Mouse (Mus musculus): ENCODE results near the gene Cilp.

Cilp gene

GRCm38 (mm10) chr9:65293580-65293972, 28.6 kb downstream of the Cilp start:
- DNase-seq (ENCODE audit: low read depth, low spot score) = no peak

GRCm38 (mm10) chr9:65293973-65294715, 29.2 kb downstream of the Cilp start, which contains the start of gene Clpx:
TSS of gene Clpx (plus strand) at chr9:65294260.
- peak; percentile 99 for DNase-seq (ENCODE audit: low read depth, low spot score)

- DNase-seq (ENCODE audit: low read depth, low spot score) = no peak
These were observed 29.9 kb downstream of the Cilp start for GRCm38 (mm10) chr9:65294716-65295378.

- no peak for DNase-seq (ENCODE audit: low read depth, low spot score)
These were observed 32.1 kb downstream of the Cilp start for GRCm38 (mm10) chr9:65297056-65297455.

GRCm38 (mm10) chr9:65298761-65299160, 33.8 kb downstream of the Cilp start:
- no peak for DNase-seq (ENCODE audit: low read depth, low spot score)

GRCm38 (mm10) chr9:65299650-65300049, 34.7 kb downstream of the Cilp start:
- no peak for DNase-seq (ENCODE audit: low read depth, low spot score)

GRCm38 (mm10) chr9:65302327-65302983, 37.5 kb downstream of the Cilp start:
- DNase-seq (ENCODE audit: low read depth, low spot score) = no peak

GRCm38 (mm10) chr9:65303586-65303985, 38.6 kb downstream of the Cilp start:
- no peak for DNase-seq (ENCODE audit: low read depth, low spot score)

GRCm38 (mm10) chr9:65304300-65304699, 39.3 kb downstream of the Cilp start:
- no peak for DNase-seq (ENCODE audit: low read depth, low spot score)

- DNase-seq (ENCODE audit: low read depth, low spot score) = no peak
These were observed 41.7 kb downstream of the Cilp start for GRCm38 (mm10) chr9:65306672-65307071.

GRCm38 (mm10) chr9:65308011-65308410, 43.0 kb downstream of the Cilp start:
- DNase-seq (ENCODE audit: low read depth, low spot score) = no peak

- DNase-seq (ENCODE audit: low read depth, low spot score) = no peak
These were observed 47.8 kb downstream of the Cilp start for GRCm38 (mm10) chr9:65312669-65313357.

GRCm38 (mm10) chr9:65313846-65314245, 48.9 kb downstream of the Cilp start:
- DNase-seq (ENCODE audit: low read depth, low spot score) = no peak

GRCm38 (mm10) chr9:65322255-65322900, 57.4 kb downstream of the Cilp start:
- no peak for DNase-seq (ENCODE audit: low read depth, low spot score)

GRCm38 (mm10) chr9:65325971-65326370, 61.0 kb downstream of the Cilp start:
- no peak for DNase-seq (ENCODE audit: low read depth, low spot score)

GRCm38 (mm10) chr9:65327371-65327770, 62.4 kb downstream of the Cilp start:
- DNase-seq (ENCODE audit: low read depth, low spot score) = no peak
